Mouse (Mus musculus): ENCODE results near the gene Cd2ap.

DNA sequence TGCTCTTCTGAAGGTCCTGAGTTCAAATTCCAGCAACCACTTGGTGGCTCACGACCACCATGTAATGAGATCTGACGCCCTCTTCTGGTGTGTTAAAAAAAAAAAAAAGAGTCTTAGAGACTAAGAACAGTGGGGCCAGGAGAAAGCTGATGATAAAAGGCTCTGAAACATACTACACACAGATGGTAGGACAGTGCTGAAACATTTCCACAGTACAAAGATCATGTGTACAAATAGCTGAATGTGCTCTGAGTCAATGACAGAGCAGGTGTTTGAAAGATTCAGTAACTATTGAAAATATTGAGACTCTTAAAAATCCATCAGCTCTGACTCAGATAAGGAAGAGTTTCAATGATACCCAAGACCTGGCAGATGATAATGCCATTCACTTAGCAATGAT lies 29.4 kb downstream of the Cd2ap start:
- TF ChIP-seq CTCF (IDR thresholded peaks at IDR 0.05; ENCODE audit: low read depth, low read length) (no peak), EP300 (IDR thresholded peaks at IDR 0.05; ENCODE audit: insufficient read depth, low read depth, low read length) (no peak)

Data from ES-Bruce4 (cell line).